Mouse (Mus musculus) MEL (cell line): ENCODE measurements at regions not wholly inside any gene's neighbourhood (a gene's known extent, or its start where the extent isn't known, plus 50 kb on each side); places are given as distances from the start of the nearest gene placed in this dataset.

Experiments used
- DNase-seq: peaks from one replicate; pipeline ENCODE4 v3.0.0; 2011; ENCODE audit warnings: low read depth, low spot score
- H3K27ac ChIP-seq: 2 replicates; pipeline ENCODE4 v1.5.1; 2012; ENCODE audit warnings: low read depth, mild to moderate bottlenecking, control low read depth, low read length, moderate library complexity; ENCODE audit not compliant: control insufficient read depth
- H3K27me3 ChIP-seq, 2 experiments: fragments of 150-350 bp in 1 of 2; sonication (generic) in 1 of 2; 2 replicates each; pipeline ENCODE4 v1.6.1; 2012; ENCODE audit warnings: low read length in 2 of 2, mild to moderate bottlenecking in 2 of 2, improper control_type of control experiment in 1 of 2, moderate library complexity in 1 of 2; ENCODE audit not compliant: insufficient read depth in 2 of 2, control insufficient read depth in 1 of 2
- H3K36me3 ChIP-seq, 2 experiments: 2 replicates each; pipeline ENCODE4 v1.6.1; 2012 to 2014; ENCODE audit warnings: low read length in 2 of 2, improper control_type of control experiment in 1 of 2, inconsistent platforms in 1 of 2, mild to moderate bottlenecking in 1 of 2; ENCODE audit not compliant: insufficient read depth in 2 of 2, control insufficient read depth in 1 of 2
- H3K4me1 ChIP-seq, 2 experiments: fragments of 150-350 bp in 1 of 2; sonication (generic) in 1 of 2; 2 replicates each; pipeline ENCODE4 v1.6.1; 2012; ENCODE audit warnings: low read length in 2 of 2, improper control_type of control experiment in 1 of 2, mild to moderate bottlenecking in 1 of 2; ENCODE audit not compliant: insufficient read depth in 2 of 2, control insufficient read depth in 1 of 2
- H3K4me3 ChIP-seq, 2 experiments: fragments of 150-350 bp in 1 of 2; sonication (generic) in 1 of 2; 2 replicates each; pipeline ENCODE4 v1.5.1; 2012; ENCODE audit warnings: low read depth in 2 of 2, low read length in 2 of 2, mild to moderate bottlenecking in 2 of 2, moderate library complexity in 2 of 2, control low read depth in 1 of 2, improper control_type of control experiment in 1 of 2; ENCODE audit not compliant: control insufficient read depth in 1 of 2, insufficient read depth in 1 of 2
- H3K79me2 ChIP-seq: 2 replicates; pipeline ENCODE4 v1.6.1; 2012; ENCODE audit warnings: mild to moderate bottlenecking, low read length, moderate library complexity; ENCODE audit not compliant: control insufficient read depth, poor library complexity, insufficient read depth
- H3K9ac ChIP-seq: 2 replicates; pipeline ENCODE4 v1.6.1; 2012; ENCODE audit warnings: low read depth, mild to moderate bottlenecking, control low read depth, low read length, moderate library complexity; ENCODE audit not compliant: control insufficient read depth, poor library complexity, severe bottlenecking
- H3K9me3 ChIP-seq: fragments of 150-350 bp; sonication (generic); replicated peaks from 2 replicates; pipeline ENCODE4 v1.6.1; 2012; ENCODE audit warnings: mild to moderate bottlenecking, low read length, improper control_type of control experiment, moderate library complexity; ENCODE audit not compliant: insufficient read depth
- BHLHE40 ChIP-seq: IDR thresholded peaks from 2 replicates; pipeline ENCODE4 v1.6.1; 2012; ENCODE audit warnings: low read depth, mild to moderate bottlenecking, inconsistent platforms, low read length, improper control_type of control experiment, borderline replicate concordance
- E2F4 ChIP-seq: IDR thresholded peaks from 2 replicates; pipeline ENCODE4 v1.6.1; 2011; ENCODE audit warnings: low read depth, low read length, improper control_type of control experiment, borderline replicate concordance
- ELF1 ChIP-seq: IDR thresholded peaks from 2 replicates; pipeline ENCODE4 v1.6.1; 2014; ENCODE audit warnings: low read depth, mild to moderate bottlenecking, inconsistent platforms, low read length, improper control_type of control experiment, moderate library complexity
- GABPA ChIP-seq: IDR thresholded peaks from 2 replicates; pipeline ENCODE4 v1.6.1; 2012; ENCODE audit warnings: low read depth, mild to moderate bottlenecking, inconsistent platforms, low read length, improper control_type of control experiment, moderate library complexity
- HCFC1 ChIP-seq: IDR thresholded peaks from 2 replicates; pipeline ENCODE4 v1.6.1; 2012; ENCODE audit warnings: low read depth, mild to moderate bottlenecking, inconsistent platforms, low read length, improper control_type of control experiment, moderate library complexity
- KAT2A ChIP-seq: conservative IDR thresholded peaks from 2 replicates; pipeline ENCODE4 v1.6.1; 2012; ENCODE audit warnings: low read depth, low read length, improper control_type of control experiment, inconsistent platforms
- MAZ ChIP-seq: IDR thresholded peaks from 2 replicates; pipeline ENCODE4 v1.6.1; 2012; ENCODE audit warnings: low read depth, mild to moderate bottlenecking, inconsistent platforms, low read length, improper control_type of control experiment
- MXI1 ChIP-seq: IDR thresholded peaks from 2 replicates; pipeline ENCODE4 v1.6.1; 2011; ENCODE audit warnings: mild to moderate bottlenecking, low read depth, low read length, improper control_type of control experiment
- MYC ChIP-seq: IDR thresholded peaks from 2 replicates; pipeline ENCODE4 v1.6.1; 2011; ENCODE audit warnings: low read depth, mild to moderate bottlenecking, low read length, improper control_type of control experiment, moderate library complexity
- NRF1 ChIP-seq: IDR thresholded peaks from 2 replicates; pipeline ENCODE4 v1.6.1; 2014; ENCODE audit warnings: low read depth, mild to moderate bottlenecking, inconsistent platforms, low read length, improper control_type of control experiment, moderate library complexity; ENCODE audit not compliant: poor library complexity, insufficient read depth, severe bottlenecking
- POLR2AphosphoS5 ChIP-seq: IDR thresholded peaks from 2 replicates; pipeline ENCODE4 v1.6.1; 2012; ENCODE audit warnings: low read depth, borderline replicate concordance, mild to moderate bottlenecking, inconsistent platforms, low read length, moderate library complexity, mixed read lengths
- RAD21 ChIP-seq: IDR thresholded peaks from 2 replicates; pipeline ENCODE4 v1.6.1; 2011; ENCODE audit warnings: mild to moderate bottlenecking, low read depth, low read length, improper control_type of control experiment
- RCOR1 ChIP-seq: IDR thresholded peaks from 2 replicates; pipeline ENCODE4 v1.6.1; 2012; ENCODE audit warnings: low read depth, mild to moderate bottlenecking, inconsistent platforms, low read length, improper control_type of control experiment
- TAL1 ChIP-seq: IDR thresholded peaks from 2 replicates; pipeline ENCODE4 v1.6.1; 2012; ENCODE audit warnings: mild to moderate bottlenecking, inconsistent platforms, low read length, moderate library complexity, mixed read lengths
- TBP ChIP-seq: IDR thresholded peaks from 2 replicates; pipeline ENCODE4 v1.8.0; 2011; ENCODE audit warnings: low read depth, low read length, improper control_type of control experiment
- UBTF ChIP-seq: IDR thresholded peaks from 2 replicates; pipeline ENCODE4 v1.6.1; 2012; ENCODE audit warnings: low read depth, mild to moderate bottlenecking, inconsistent platforms, low read length, improper control_type of control experiment, moderate library complexity, borderline replicate concordance; ENCODE audit not compliant: insufficient read depth
- USF1 ChIP-seq: IDR thresholded peaks from 2 replicates; pipeline ENCODE4 v1.6.1; 2014; ENCODE audit warnings: low read depth, mild to moderate bottlenecking, inconsistent platforms, low read length, improper control_type of control experiment, moderate library complexity
- ZC3H11A ChIP-seq: IDR thresholded peaks from 2 replicates; pipeline ENCODE4 v1.6.1; 2012; ENCODE audit warnings: low read depth, mild to moderate bottlenecking, inconsistent platforms, low read length, improper control_type of control experiment
- ZKSCAN1 ChIP-seq: IDR thresholded peaks from 2 replicates; pipeline ENCODE4 v1.6.1; 2012; ENCODE audit warnings: low read depth, mild to moderate bottlenecking, inconsistent platforms, low read length, improper control_type of control experiment, moderate library complexity
- ZMIZ1 ChIP-seq: IDR thresholded peaks from 2 replicates; pipeline ENCODE4 v1.6.1; 2012; ENCODE audit warnings: low read depth, mild to moderate bottlenecking, inconsistent platforms, low read length, improper control_type of control experiment, moderate library complexity
- ZNF384 ChIP-seq: IDR thresholded peaks from 2 replicates; pipeline ENCODE4 v1.6.1; 2012; ENCODE audit warnings: low read depth, mild to moderate bottlenecking, inconsistent platforms, low read length, improper control_type of control experiment

DNA sequence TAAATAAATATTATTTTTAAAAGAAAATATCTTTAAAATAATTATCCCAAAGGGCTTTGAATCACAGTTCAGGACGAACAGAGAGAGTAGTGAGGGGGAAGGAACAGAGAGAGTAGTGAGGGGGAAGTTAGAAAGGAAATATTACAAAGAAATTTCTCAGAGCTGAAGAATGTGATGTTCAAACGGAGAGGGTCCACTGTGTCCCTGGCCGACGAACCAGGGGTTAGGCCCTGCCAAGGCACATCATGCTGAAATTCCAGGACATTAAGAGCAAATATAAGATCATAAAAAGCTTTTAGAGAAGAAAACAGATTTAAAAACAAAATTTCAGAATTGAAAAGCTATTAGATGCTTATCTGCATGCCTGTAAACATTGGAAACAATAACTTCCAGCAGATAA lies 61.6 kb downstream of the Skor1 start:
- no peak for TF ChIP-seq ZC3H11A
- TF ChIP-seq ZNF384, result no peak
- TF ChIP-seq KAT2A, result no peak
- TF ChIP-seq HCFC1, result no peak
- TF ChIP-seq USF1, result no peak
- no peak for TF ChIP-seq NRF1
- TF ChIP-seq BHLHE40, result no peak
- no peak for TF ChIP-seq E2F4
- TF ChIP-seq ZMIZ1, result no peak
- no peak for TF ChIP-seq GABPA
- TF ChIP-seq UBTF, result no peak
- TF ChIP-seq TBP, result no peak
- no peak for TF ChIP-seq RAD21
- TF ChIP-seq MYC, result no peak
- TF ChIP-seq POLR2AphosphoS5, result no peak
- no peak for TF ChIP-seq MXI1
- TF ChIP-seq, all 39 proteins: peak for 0
- Histone ChIP-seq H3K27me3 (peaks cover 14 to 23% of the 10 kb centered on the region in 2 experiments), H3K9ac (no peak overlapping the region), H3K36me3 (peaks cover 0 to 3% of the 10 kb centered on the region in 2 experiments; a peak in 1 of 4 replicates), H3K9me3 (no peaks in the 10 kb centered on the region), H3K4me3 (no peak overlapping the region), H3K79me2 (no peaks in the 10 kb centered on the region), H3K27ac (no peak overlapping the region), H3K4me1 (no peaks in the 10 kb centered on the region)
- no peak for DNase-seq

DNA sequence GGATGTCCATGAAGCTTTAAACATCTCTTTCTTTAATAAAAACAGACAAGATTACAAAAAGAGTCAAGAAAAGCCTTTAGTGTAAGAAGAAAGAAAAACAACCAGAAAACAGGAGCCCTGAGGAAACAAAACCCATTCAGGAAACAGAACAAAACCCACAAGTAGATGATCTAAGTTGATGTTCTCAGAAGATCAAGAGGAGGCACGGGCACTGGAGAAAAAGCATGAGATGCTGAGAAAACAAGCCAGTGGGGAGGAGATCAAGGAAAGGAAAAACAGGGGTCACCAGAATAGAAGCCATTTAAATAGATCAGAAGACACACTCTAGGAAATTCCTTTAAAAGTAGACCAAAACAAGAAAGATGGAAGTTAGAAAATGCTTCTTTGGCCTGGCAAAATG lies 62.1 kb downstream of the Skor1 start:
- Histone ChIP-seq H3K4me3 (no peak overlapping the region), H3K79me2 (no peaks in the 10 kb centered on the region), H3K9ac (no peak overlapping the region), H3K27ac (no peak overlapping the region), H3K4me1 (no peaks in the 10 kb centered on the region), H3K36me3 (no peaks in the 10 kb centered on the region), H3K27me3 (peaks cover 12 to 25% of the 10 kb centered on the region in 2 experiments), H3K9me3 (no peaks in the 10 kb centered on the region)
- no peak for TF ChIP-seq RCOR1
- TF ChIP-seq ZKSCAN1, result no peak
- TF ChIP-seq MAZ, result no peak
- no peak for TF ChIP-seq ZNF384
- TF ChIP-seq TAL1, result no peak
- no peak for TF ChIP-seq ZMIZ1
- TF ChIP-seq ELF1, result no peak
- no peak for DNase-seq
